8 mouse cellular contexts compared by ENCODE assay signal in the genomic region with DNA sequence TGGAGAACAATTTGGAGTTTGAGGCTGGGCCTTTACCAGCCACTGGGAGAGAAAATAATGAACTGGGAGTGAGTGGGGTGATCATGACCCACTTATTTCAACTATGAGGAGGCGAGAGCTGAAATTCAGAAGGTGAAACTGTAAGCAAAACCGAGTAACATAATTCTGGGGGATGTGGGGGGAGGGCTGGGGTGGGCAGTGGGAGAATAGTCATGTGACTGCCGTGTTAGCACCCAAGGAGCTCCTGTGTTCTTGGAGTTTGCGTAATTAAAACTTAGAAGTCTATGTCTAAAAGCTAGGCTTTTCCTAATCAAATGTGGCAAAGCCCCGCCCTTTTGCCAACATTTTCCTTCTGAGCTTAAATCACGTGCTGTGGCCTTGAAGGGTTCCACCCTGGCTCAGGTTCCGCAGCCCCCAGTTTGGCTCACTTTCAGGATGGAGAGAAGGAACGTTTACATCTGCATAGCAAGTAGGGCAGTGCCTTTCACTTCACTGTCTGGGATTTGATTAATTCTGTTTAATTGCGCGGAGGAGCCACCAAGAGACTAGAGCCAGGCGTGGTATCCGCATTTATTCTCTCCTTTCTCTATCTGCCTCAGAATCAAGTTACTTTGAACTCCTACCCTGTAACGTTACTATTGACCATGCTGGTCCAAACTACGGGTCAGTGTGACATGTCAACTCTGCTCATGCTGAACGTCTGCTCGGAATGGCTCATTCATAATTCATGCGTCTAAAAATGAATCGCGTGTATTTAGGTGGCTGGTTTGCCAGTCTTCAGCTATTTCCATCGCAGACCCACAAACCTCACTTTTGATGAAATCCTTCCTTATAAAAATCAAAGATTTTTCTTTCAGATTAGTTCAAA.
DNase-seq lines count a peak whose midpoint lies in the region; TF ChIP-seq lines count a peak whose summit lies in the region.

No protein-coding gene starts in this region.

- no peak for TF ChIP-seq POLR2A in brain, embryonic 14.5 days (IDR thresholded peaks at IDR 0.05; ENCODE audit: borderline replicate concordance, extremely low read depth, insufficient read depth, insufficient read length, poor library complexity, severe bottlenecking)

- DNase-seq in layer of hippocampus, postnatal 10 days (ENCODE audit: low spot score in 2 of 2): peak; percentile 19 to 41
- no peak for DNase-seq in layer of hippocampus, adult 18-20 months (ENCODE audit: low spot score in 2 of 2)
- peak; percentile 49 for DNase-seq in ZHBTc4 (ENCODE audit: low read depth, low spot score)
- peak; percentile 92 for DNase-seq in brain, embryonic 14.5 days (ENCODE audit: low read depth)
- peak; percentile 11 for DNase-seq in left cerebral cortex, postnatal 4 days
- no peak for DNase-seq in urinary bladder, postnatal 4 days (ENCODE audit: low spot score in 2 of 2)
- DNase-seq in urinary bladder, adult 2 months (ENCODE audit: low spot score): no peak
- DNase-seq in Muller cell, postnatal 12 days (ENCODE audit: inconsistent ontology term): no peak

- intact Hi-C loops in left cerebral cortex, postnatal 4 days (cut with DNase I): no loop called here

- TF ChIP-seq CTCF in brain, embryonic 14.5 days (IDR thresholded peaks at IDR 0.05; ENCODE audit: borderline replicate concordance, extremely low read depth, insufficient read depth, insufficient read length): no peak

Comparison
In these comparisons a context has a peak if more than half of its experiments do, and no peak if none do; other contexts are left out.
1. DNase-seq: peak in layer of hippocampus, postnatal 10 days (2 of 2), ZHBTc4 (single experiment), brain, embryonic 14.5 days (single experiment) and left cerebral cortex, postnatal 4 days (single experiment); none in layer of hippocampus, adult 18-20 months (0 of 2), urinary bladder, postnatal 4 days (0 of 2), urinary bladder, adult 2 months (single experiment) and Muller cell, postnatal 12 days (single experiment).